Mouse (Mus musculus): Measurements from ENCODE around the gene Prlhr.
A peak's percentile ranks its signal among the peaks of the same experiment; 100 is the strongest.

Gene Prlhr

GRCm38 (mm10) chr19:60468254-60468762 is at the start of gene Prlhr:
Prlhr (minus strand) TSS chr19:60468304.
- DNase-seq = peak; percentile 55

GRCm38 (mm10) chr19:60515064-60515463 is 47.0 kb upstream of the Prlhr start:
- no peak for DNase-seq

- no peak for DNase-seq
Observed at GRCm38 (mm10) chr19:60513431-60513830, 45.3 kb upstream of the Prlhr start.

- no peak for DNase-seq
Observed at GRCm38 (mm10) chr19:60500209-60500608, 32.1 kb upstream of the Prlhr start.

- no peak for DNase-seq
Observed at GRCm38 (mm10) chr19:60497171-60497570, 29.1 kb upstream of the Prlhr start.

GRCm38 (mm10) chr19:60495772-60496171 is 27.7 kb upstream of the Prlhr start:
- no peak for DNase-seq

GRCm38 (mm10) chr19:60489566-60489965 is 21.5 kb upstream of the Prlhr start:
- peak; percentile 37 for DNase-seq

- no peak for DNase-seq
Observed at GRCm38 (mm10) chr19:60485261-60485660, 17.2 kb upstream of the Prlhr start.

- DNase-seq = no peak
Observed at GRCm38 (mm10) chr19:60478859-60479258, 10.8 kb upstream of the Prlhr start.

- DNase-seq = no peak
Observed at GRCm38 (mm10) chr19:60477788-60478187, 9.7 kb upstream of the Prlhr start.

- DNase-seq = peak; percentile 75
Observed at GRCm38 (mm10) chr19:60468846-60469245, 742 bp upstream of the Prlhr start.

GRCm38 (mm10) chr19:60467588-60468007 is 506 bp downstream of the Prlhr start:
- DNase-seq = no peak

GRCm38 (mm10) chr19:60466953-60467570 is 1.0 kb downstream of the Prlhr start:
- DNase-seq = peak; percentile 89

GRCm38 (mm10) chr19:60465726-60466125 is 2.4 kb downstream of the Prlhr start:
- no peak for DNase-seq

GRCm38 (mm10) chr19:60463896-60464295 is 4.2 kb downstream of the Prlhr start:
- DNase-seq = peak; percentile 61

- DNase-seq = no peak
Observed at GRCm38 (mm10) chr19:60463440-60463839, 4.7 kb downstream of the Prlhr start.

GRCm38 (mm10) chr19:60461476-60461875 is 6.6 kb downstream of the Prlhr start:
- no peak for DNase-seq

- no peak for DNase-seq
Observed at GRCm38 (mm10) chr19:60459680-60460079, 8.4 kb downstream of the Prlhr start.

- no peak for DNase-seq
Observed at GRCm38 (mm10) chr19:60459071-60459470, 9.0 kb downstream of the Prlhr start.

GRCm38 (mm10) chr19:60455791-60456190 is 12.3 kb downstream of the Prlhr start:
- no peak for DNase-seq

GRCm38 (mm10) chr19:60440531-60440930 is 27.6 kb downstream of the Prlhr start:
- no peak for DNase-seq

- DNase-seq = no peak
Observed at GRCm38 (mm10) chr19:60440083-60440482, 28.0 kb downstream of the Prlhr start.

- DNase-seq = peak; percentile 41
Observed at GRCm38 (mm10) chr19:60437566-60438241, 30.4 kb downstream of the Prlhr start.

- DNase-seq = no peak
Observed at GRCm38 (mm10) chr19:60432347-60433129, 35.6 kb downstream of the Prlhr start.

Data from retina, postnatal 1 day (tissue).